8 mouse cellular contexts compared by ENCODE assay signal in genomic region chr5:32135336-32136206, GRCm38 (mm10). TPM values are rescaled to one million over a fixed set of nuclear protein-coding genes. Genes with fewer than 3 reads are reported as not detected.
DNase-seq lines count a peak whose midpoint lies in the region; ATAC-seq and TF ChIP-seq lines count a peak whose summit lies in the region.

Gene Fosl2, plus strand, starts transcription at chr5:32135801.

- TF ChIP-seq POLR2A in cerebellum, adult 2 months (IDR thresholded peaks at IDR 0.05; ENCODE audit: borderline replicate concordance, insufficient read depth, low read length): peak; percentile 69; the same call in 1 of the 2 replicates
- peak; percentile 27; the same call in 1 of the 2 replicates for TF ChIP-seq POLR2A in olfactory bulb, adult 2 months (IDR thresholded peaks at IDR 0.05; ENCODE audit: insufficient read depth, low read depth, low read length)
- no peak for TF ChIP-seq POLR2A in thymus, adult 2 months (IDR thresholded peaks at IDR 0.05; ENCODE audit: control insufficient read depth, extremely low read depth, insufficient read depth, low read length, poor library complexity)

- H3K9ac ChIP-seq in lung, embryonic 15.5 days: peak within 1 kb of the TSS; percentile 67

- H3K9me3 ChIP-seq in lung, embryonic 15.5 days: no peaks in the 10 kb centered on the region

- under 1% methylated on average over 75 of the region's 85 CpGs for WGBS in cerebellum, adult 2 months
- under 1% methylated on average over 72 of the region's 85 CpGs for WGBS in lung, embryonic 15.5 days
- under 1% methylated on average over 78 of the region's 85 CpGs for WGBS in olfactory bulb, adult 2 months
- 1% methylated on average over 80 of the region's 85 CpGs for WGBS in thymus, adult 2 months

- H3K36me3 ChIP-seq in lung, embryonic 15.5 days: no peaks in the 10 kb centered on the region
- no peaks in the 10 kb centered on the region for H3K36me3 ChIP-seq in thymus, adult 2 months (ENCODE audit: control insufficient read depth, insufficient read depth, low read length)

- H3K4me1 ChIP-seq in cerebellum, adult 2 months (ENCODE audit: control insufficient read depth, insufficient read depth, low read length): no peaks in the 10 kb centered on the region
- peaks cover 40% of the 10 kb centered on the region for H3K4me1 ChIP-seq in lung, embryonic 15.5 days
- H3K4me1 ChIP-seq in olfactory bulb, adult 2 months (ENCODE audit: control insufficient read depth, insufficient read depth, low read length): peaks cover 14% of the 10 kb centered on the region; the same call in 1 of the 2 replicates
- peaks cover 21% of the 10 kb centered on the region for H3K4me1 ChIP-seq in thymus, adult 2 months (replicated peaks; ENCODE audit: control insufficient read depth, insufficient read depth, low read length)

- peak within 1 kb of the TSS; percentile 65 for H3K4me3 ChIP-seq in cerebellum, adult 2 months (replicated peaks; ENCODE audit: insufficient read depth, low read depth, low read length)
- H3K4me3 ChIP-seq in lung, embryonic 15.5 days: peak within 1 kb of the TSS; percentile 63
- H3K4me3 ChIP-seq in olfactory bulb, adult 2 months (ENCODE audit: insufficient read depth, low read depth, low read length): peak within 1 kb of the TSS; percentile 86
- peak within 1 kb of the TSS; percentile 50 for H3K4me3 ChIP-seq in thymus, adult 2 months (ENCODE audit: control insufficient read depth, insufficient read depth, low read length)

- peak within 1 kb of the TSS; percentile 84 for H3K27ac ChIP-seq in cerebellum, adult 2 months (ENCODE audit: insufficient read depth, low read length)
- H3K27ac ChIP-seq in lung, embryonic 15.5 days: peak within 1 kb of the TSS; percentile 99
- H3K27ac ChIP-seq in olfactory bulb, adult 2 months (ENCODE audit: insufficient read depth, low read depth, low read length): peak within 1 kb of the TSS; percentile 97
- peak within 1 kb of the TSS; percentile 20; the same call in 1 of the 2 replicates for H3K27ac ChIP-seq in thymus, adult 2 months (ENCODE audit: control insufficient read depth, insufficient read depth, low read length)

- ATAC-seq in frontal cortex, adult (ENCODE audit: low TSS enrichment): peak; percentile 71
- peak; percentile 70 to 71 for ATAC-seq in hematopoietic stem cell, adult 5-6 weeks (replicated peaks in 1 of 2; ENCODE audit: insufficient read depth in 1 of 2, low FRiP score in 2 of 2, low TSS enrichment in 1 of 2, low read depth in 1 of 2, poor library complexity in 2 of 2, severe bottlenecking in 2 of 2)
- ATAC-seq in lung, embryonic 15.5 days (ENCODE audit: borderline replicate concordance, extremely low read depth, low FRiP score, low TSS enrichment): peak; percentile 90

- DNase-seq in MEL-GATA-1-ER (ENCODE audit: extremely low read depth, low read depth): peak; percentile 93
- peak; percentile 95 to 99 for DNase-seq in cerebellum, adult 2 months
- peak; percentile 89 for DNase-seq in layer of hippocampus, adult 9-10 months (ENCODE audit: low spot score)
- peak; percentile 76 for DNase-seq in thymus, adult 2 months

- peak within 1 kb of the TSS; percentile 92 for H3K4me2 ChIP-seq in lung, embryonic 15.5 days

- TF ChIP-seq CTCF in cerebellum, adult 2 months (IDR thresholded peaks at IDR 0.05; ENCODE audit: borderline replicate concordance, insufficient read depth, low read depth, low read length): no peak
- no peak for TF ChIP-seq CTCF in olfactory bulb, adult 2 months (IDR thresholded peaks at IDR 0.05; ENCODE audit: insufficient read depth, low read depth, low read length)
- TF ChIP-seq CTCF in thymus, adult 2 months (IDR thresholded peaks at IDR 0.05; ENCODE audit: borderline replicate concordance, control insufficient read depth, extremely low read depth, insufficient read depth, low read length, poor library complexity): no peak

- no peaks in the 10 kb centered on the region for H3K27me3 ChIP-seq in cerebellum, adult 2 months (ENCODE audit: control insufficient read depth, insufficient read depth, low read length)
- no peaks in the 10 kb centered on the region for H3K27me3 ChIP-seq in lung, embryonic 15.5 days
- H3K27me3 ChIP-seq in thymus, adult 2 months (ENCODE audit: control insufficient read depth, insufficient read depth, low read length): peaks cover 2% of the 10 kb centered on the region; the same call in 1 of the 2 replicates

RNA-seq across cellular contexts. Expression of gene Fosl2, which starts in this region (rescaled TPM):
- 2.8 and 3.5 TPM in 2 replicates for polyA plus RNA-seq in cerebellum, adult 2 months (2012; rRNA removed)
- 29.6 and 47.8 TPM in 2 replicates for total RNA-seq in hematopoietic stem cell, adult 5-6 weeks (2017)
- 3.3 and 3.6 TPM in 2 replicates for polyA plus RNA-seq in lung, embryonic 15.5 days (2015; fragmentation: Nextera tagmentation; extraction: Ambion mirVana)
- not detected in 2 replicates for polyA plus RNA-seq in olfactory bulb, adult 2 months (2012; ENCODE audit: insufficient read depth, insufficient read length, low replicate concordance, missing spikeins)
- 8.5 and 9.2 TPM in 2 replicates for polyA plus RNA-seq in thymus, adult 2 months (2012; rRNA removed)

Comparison
In these comparisons a context has a peak if more than half of its experiments do, and no peak if none do; other contexts are left out.
1. Peak in every context shown above with its lines: DNase-seq, ATAC-seq, H3K4me3 ChIP-seq and H3K27ac ChIP-seq.
2. H3K27ac ChIP-seq: peak in every context shown above with its lines; median percentile 99 in lung, embryonic 15.5 days; 97 in olfactory bulb, adult 2 months; 84 in cerebellum, adult 2 months; 20 in thymus, adult 2 months.